Mouse (Mus musculus): Measurements from ENCODE around the gene Zbtb12. TPM values are rescaled to one million over a fixed set of nuclear protein-coding genes. Genes with fewer than 3 reads are reported as not detected.

The Zbtb12 gene
- total and polyA plus RNA-seq, 3 experiments, result 2.4 to 9.3 (median 8.5) TPM

- Histone ChIP-seq H3K4me1 (ENCODE audit: control insufficient read depth in 1 of 2, insufficient read depth in 2 of 2) (peaks cover 14 to 44% of the 10 kb centered on the region in 2 experiments), H3K27ac (ENCODE audit: insufficient read depth, low read depth) (no peak overlapping the region)
Measured at GRCm38 (mm10) chr17:34883332-34883731, 4.0 kb downstream of the Zbtb12 start.

DNA sequence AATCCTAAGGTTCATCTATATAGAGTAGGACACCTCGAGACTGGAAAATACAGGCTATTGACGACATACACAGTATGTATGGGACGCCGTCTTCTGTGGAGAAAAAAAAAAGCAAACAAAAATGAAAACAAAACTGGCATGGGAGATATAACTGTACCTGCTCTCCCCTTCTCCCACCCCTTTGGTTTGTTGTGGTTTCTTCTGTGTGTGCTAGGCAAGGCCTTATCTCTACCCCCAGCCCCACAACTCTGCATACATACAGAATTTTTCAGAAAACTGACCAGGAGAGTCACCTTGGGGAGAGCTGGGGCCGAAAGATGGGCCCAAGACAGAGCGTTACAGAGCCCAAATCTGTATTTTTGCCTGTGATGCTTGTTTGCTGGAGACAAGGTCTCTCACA is 5.4 kb downstream of the Zbtb12 start:
- Histone ChIP-seq H3K36me3 (replicated peaks in 1 of 2; ENCODE audit: control insufficient read depth in 1 of 2, insufficient read depth in 1 of 2, low read length in 1 of 2) (no peaks in the 10 kb centered on the region), H3K9me3 (replicated peaks; ENCODE audit: low read length) (peaks cover 5% of the 10 kb centered on the region), H3K9ac (ENCODE audit: insufficient read depth, low read depth) (no peak overlapping the region), H3K27me3 (replicated peaks) (no peaks in the 10 kb centered on the region), H3K27ac (ENCODE audit: insufficient read depth, low read depth) (no peak overlapping the region), H3K4me1 (ENCODE audit: control insufficient read depth in 1 of 2, insufficient read depth in 2 of 2) (peaks cover 14 to 36% of the 10 kb centered on the region in 2 experiments), H3K4me2 (ENCODE audit: insufficient read depth, low read depth, poor library complexity, severe bottlenecking) (no peak overlapping the region), H3K4me3 (replicated peaks in 1 of 3; ENCODE audit: low read depth in 2 of 3, low read length in 2 of 3, poor library complexity in 1 of 3) (no peak overlapping the region), H3K79me2 (replicated peaks; ENCODE audit: control insufficient read depth, extremely low read depth, insufficient read depth, poor library complexity, severe bottlenecking) (no peaks in the 10 kb centered on the region)
- no peak for DNase-seq (ENCODE audit: extremely low read depth)
- TF ChIP-seq EP300 (IDR thresholded peaks at IDR 0.05; ENCODE audit: low read length), result no peak
- TF ChIP-seq MXI1 (IDR thresholded peaks at IDR 0.05; ENCODE audit: low read depth, low read length), result no peak
- no peak for TF ChIP-seq ZMIZ1 (IDR thresholded peaks at IDR 0.05; ENCODE audit: low read depth, low read length)
- no peak for TF ChIP-seq RAD21 (IDR thresholded peaks at IDR 0.05; ENCODE audit: low read depth, low read length)
- no peak for TF ChIP-seq USF2 (conservative IDR thresholded peaks at IDR 0.05; ENCODE audit: low read depth, low read length)
- no peak for TF ChIP-seq USF1 (IDR thresholded peaks at IDR 0.05; ENCODE audit: low read depth, low read length)
- TF ChIP-seq BHLHE40 (IDR thresholded peaks at IDR 0.05; ENCODE audit: low read depth, low read length), result no peak
- in situ Hi-C loops (cut with MboI; ENCODE audit: low pct_ligation_motif_present, low pct_unique_long_range_greater_than_20kb, low sequenced_read_pairs), result no loop called here
- dilution Hi-C loops (cut with MboI; ENCODE audit: extremely low pct_ligation_motif_present, extremely low pct_unique_long_range_greater_than_20kb, low sequenced_read_pairs), result no loop called here

More at GRCm38 (mm10) chr17:34883332-34883731, 4.0 kb downstream of the Zbtb12 start:
- no peak overlapping the region for H3K9ac ChIP-seq (ENCODE audit: insufficient read depth, low read depth)
- H3K4me3 ChIP-seq (replicated peaks in 1 of 3; ENCODE audit: low read depth in 2 of 3, low read length in 2 of 3, poor library complexity in 1 of 3), result no peak overlapping the region
- in situ Hi-C loops (cut with MboI; ENCODE audit: low pct_ligation_motif_present, low pct_unique_long_range_greater_than_20kb, low sequenced_read_pairs), result no loop called here
- no peak overlapping the region for H3K4me2 ChIP-seq (ENCODE audit: insufficient read depth, low read depth, poor library complexity, severe bottlenecking)
- no peaks in the 10 kb centered on the region for H3K27me3 ChIP-seq (replicated peaks)
- no peaks in the 10 kb centered on the region for H3K79me2 ChIP-seq (replicated peaks; ENCODE audit: control insufficient read depth, extremely low read depth, insufficient read depth, poor library complexity, severe bottlenecking)
- TF ChIP-seq CTCF (conservative IDR thresholded peaks at IDR 0.05 in 1 of 2, IDR thresholded peaks at IDR 0.05 in 1 of 2; ENCODE audit: low read depth in 2 of 2, low read length in 2 of 2) (peak in 1 of 2 experiments; percentile 29; a peak in 2 of 4 replicates), ETS1 (conservative IDR thresholded peaks at IDR 0.05; ENCODE audit: low read depth, low read length) (no peak), MAFK (IDR thresholded peaks at IDR 0.05; ENCODE audit: insufficient replicate concordance, low read length) (no peak), ELF1 (IDR thresholded peaks at IDR 0.05; ENCODE audit: low read depth, low read length) (peak; percentile 39; the same call in 1 of the 2 replicates)
- H3K9me3 ChIP-seq (replicated peaks; ENCODE audit: low read length), result peaks cover 5% of the 10 kb centered on the region
- no peak for DNase-seq (ENCODE audit: extremely low read depth)
- H3K36me3 ChIP-seq (replicated peaks in 1 of 2; ENCODE audit: control insufficient read depth in 1 of 2, insufficient read depth in 1 of 2, low read length in 1 of 2), result no peaks in the 10 kb centered on the region
- dilution Hi-C loops (cut with MboI; ENCODE audit: extremely low pct_ligation_motif_present, extremely low pct_unique_long_range_greater_than_20kb, low sequenced_read_pairs), result no loop called here

- Histone ChIP-seq H3K27ac (ENCODE audit: insufficient read depth, low read depth) (no peak overlapping the region), H3K9me3 (replicated peaks; ENCODE audit: low read length) (peaks cover 5% of the 10 kb centered on the region), H3K27me3 (replicated peaks) (no peaks in the 10 kb centered on the region), H3K79me2 (replicated peaks; ENCODE audit: control insufficient read depth, extremely low read depth, insufficient read depth, poor library complexity, severe bottlenecking) (no peaks in the 10 kb centered on the region), H3K4me2 (ENCODE audit: insufficient read depth, low read depth, poor library complexity, severe bottlenecking) (no peak overlapping the region), H3K4me1 (ENCODE audit: control insufficient read depth in 1 of 2, insufficient read depth in 2 of 2) (peaks cover 11 to 31% of the 10 kb centered on the region in 2 experiments; a peak in 3 of 4 replicates), H3K9ac (ENCODE audit: insufficient read depth, low read depth) (no peak overlapping the region), H3K4me3 (replicated peaks in 1 of 3; ENCODE audit: low read depth in 2 of 3, low read length in 2 of 3, poor library complexity in 1 of 3) (no peak overlapping the region), H3K36me3 (replicated peaks in 1 of 2; ENCODE audit: control insufficient read depth in 1 of 2, insufficient read depth in 1 of 2, low read length in 1 of 2) (no peaks in the 10 kb centered on the region)
- no peak for TF ChIP-seq JUND (conservative IDR thresholded peaks at IDR 0.05; ENCODE audit: low read depth, low read length)
- TF ChIP-seq CHD2 (IDR thresholded peaks at IDR 0.05; ENCODE audit: low read length), result no peak
- no peak for TF ChIP-seq HCFC1 (IDR thresholded peaks at IDR 0.05; ENCODE audit: low read depth, low read length)
- no peak for TF ChIP-seq POLR2AphosphoS2 (IDR thresholded peaks at IDR 0.05; ENCODE audit: low read depth, low read length)
- TF ChIP-seq NELFE (IDR thresholded peaks at IDR 0.05; ENCODE audit: low read depth, low read length), result no peak
- no peak for TF ChIP-seq SIN3A (IDR thresholded peaks at IDR 0.05; ENCODE audit: low read length)
- TF ChIP-seq RAD21 (IDR thresholded peaks at IDR 0.05; ENCODE audit: low read depth, low read length), result no peak
- TF ChIP-seq NRF1 (IDR thresholded peaks at IDR 0.05; ENCODE audit: low read depth, low read length), result no peak
- dilution Hi-C loops (cut with MboI; ENCODE audit: extremely low pct_ligation_motif_present, extremely low pct_unique_long_range_greater_than_20kb, low sequenced_read_pairs) (no loop called here), in situ Hi-C loops (cut with MboI; ENCODE audit: low pct_ligation_motif_present, low pct_unique_long_range_greater_than_20kb, low sequenced_read_pairs) (no loop called here)
- no peak for DNase-seq (ENCODE audit: extremely low read depth)
Measured at GRCm38 (mm10) chr17:34885615-34886014, 6.3 kb downstream of the Zbtb12 start.

Measured in CH12.LX (cell line).